8 mouse cellular contexts compared by ENCODE assay signal in the genomic region with DNA sequence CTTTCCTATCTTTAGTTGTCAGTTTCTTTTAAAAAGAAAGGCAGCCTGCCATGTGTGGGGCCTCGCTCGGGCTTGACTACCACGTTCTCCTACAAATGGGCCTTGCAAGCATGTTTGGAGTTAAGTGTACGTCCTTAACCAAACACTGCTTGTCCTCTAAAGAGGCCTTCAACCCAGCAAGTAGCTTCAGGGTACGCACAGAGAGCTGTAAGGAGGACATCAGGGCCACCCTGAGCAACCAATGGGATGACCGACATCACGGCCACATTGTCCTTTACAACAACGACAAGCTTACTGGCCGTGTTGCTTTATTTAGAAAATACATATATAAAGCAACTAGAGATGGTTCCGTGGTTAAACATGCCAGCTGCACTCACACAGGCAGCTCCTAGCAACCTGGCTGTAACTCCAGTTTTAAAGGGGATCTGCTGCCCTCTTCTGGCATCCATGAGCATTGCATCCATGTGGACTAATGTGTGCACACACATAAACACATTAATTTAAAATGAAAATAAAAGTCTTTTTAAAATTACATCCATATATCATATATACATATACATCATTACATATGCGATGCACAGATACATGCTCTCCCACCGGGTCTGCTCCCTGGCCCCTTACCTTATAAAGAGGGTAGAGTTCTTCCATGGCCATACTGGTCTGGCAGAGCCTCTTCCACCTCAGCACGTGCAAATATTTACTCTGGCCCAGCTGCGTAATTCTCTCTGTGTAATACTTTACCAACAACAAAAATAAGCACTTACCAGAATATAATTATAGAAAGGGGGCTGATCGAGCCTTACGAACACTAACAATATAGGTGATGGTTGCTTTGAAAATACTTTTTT. TPM values are rescaled to one million over a fixed set of nuclear protein-coding genes. Genes with fewer than 3 reads are reported as not detected.
A peak's percentile ranks its signal among the peaks of the same experiment; 100 is the strongest.
DNase-seq lines count a peak whose midpoint lies in the region; ATAC-seq and TF ChIP-seq lines count a peak whose summit lies in the region.

No protein-coding gene starts in this region.

- peak; percentile 38 for DNase-seq in Patski (ENCODE audit: low read depth, low spot score)
- DNase-seq in cerebellum, adult 2 months, result peak; percentile 79 to 90
- peak; percentile 82 to 90 for DNase-seq in left cerebral cortex, adult 2 months (ENCODE audit: extremely low spot score in 1 of 2, low spot score in 2 of 2)
- DNase-seq in right cerebral cortex, postnatal 25 days, result peak; percentile 77
- DNase-seq in urinary bladder, postnatal 36 days (ENCODE audit: low spot score in 2 of 2), result peak; percentile 79 to 83

- CTCF ChIA-PET in Patski (lab: Charles Lee), result interaction anchor here (0.7 to 2.0 kb wide), 14 partner anchors 8 to 176 kb away, joined by 3 to 35 read pairs (median 4); partner anchors contain the start of gene Cd164

- H3K4me3 ChIP-seq in cerebellum, adult 2 months (replicated peaks; ENCODE audit: insufficient read depth, low read depth, low read length), result no peak overlapping the region
- no peak overlapping the region for H3K4me3 ChIP-seq in hindbrain, embryonic 13.5 days
- no peak overlapping the region for H3K4me3 ChIP-seq in left cerebral cortex, adult 2 months

- 34% methylated on average over 16 of the region's 16 CpGs for WGBS in cerebellum, adult 2 months
- WGBS in hindbrain, embryonic 13.5 days, result 39% methylated on average over 16 of the region's 16 CpGs

- no peak for TF ChIP-seq POLR2A in cerebellum, adult 2 months (IDR thresholded peaks at IDR 0.05; ENCODE audit: borderline replicate concordance, insufficient read depth, low read length)

- no peak overlapping the region for H3K27ac ChIP-seq in cerebellum, adult 2 months (ENCODE audit: insufficient read depth, low read length)
- H3K27ac ChIP-seq in hindbrain, embryonic 13.5 days, result no peak overlapping the region
- H3K27ac ChIP-seq in left cerebral cortex, adult 2 months, result no peak overlapping the region

- POLR2A ChIA-PET in Patski (lab: Charles Lee), result interaction anchor here (0.6 to 1.6 kb wide), 2 partner anchors 164 to 165 kb away, joined by 3 to 8 read pairs; partner anchors contain the start of gene Cd164

- H3K27me3 ChIP-seq in Patski, result no peaks in the 10 kb centered on the region
- no peaks in the 10 kb centered on the region for H3K27me3 ChIP-seq in cerebellum, adult 2 months (ENCODE audit: control insufficient read depth, insufficient read depth, low read length)
- peaks cover 19% of the 10 kb centered on the region for H3K27me3 ChIP-seq in hindbrain, embryonic 13.5 days

- in situ Hi-C loops in Patski (cut with MboI; ENCODE audit: low pct_unique_long_range_greater_than_20kb), result loop anchor here (5.0 to 10.0 kb wide), 2 partner anchors 165 to 678 kb away; partner anchors contain the start of gene Cd164

- intact Hi-C loops in left cerebral cortex, adult 2 months (cut with DNase I), result loop anchor here (1.0 to 10.0 kb wide), 2 partner anchors 163 to 248 kb away; partner anchors contain the start of gene Cd164

- peaks cover 3% of the 10 kb centered on the region; the same call in 1 of the 2 replicates for H3K4me1 ChIP-seq in cerebellum, adult 2 months (ENCODE audit: control insufficient read depth, insufficient read depth, low read length)
- peaks cover 13% of the 10 kb centered on the region; the same call in 1 of the 2 replicates for H3K4me1 ChIP-seq in hindbrain, embryonic 13.5 days (replicated peaks)

- H3K36me3 ChIP-seq in hindbrain, embryonic 13.5 days, result no peaks in the 10 kb centered on the region

- no peak overlapping the region for H3K9ac ChIP-seq in hindbrain, embryonic 13.5 days

- peak; percentile 91 for TF ChIP-seq CTCF in Patski (IDR thresholded peaks at IDR 0.05)
- peak; percentile 88 for TF ChIP-seq CTCF in cerebellum, adult 2 months (IDR thresholded peaks at IDR 0.05; ENCODE audit: borderline replicate concordance, insufficient read depth, low read depth, low read length)
- peak; percentile 97 for TF ChIP-seq CTCF in left cerebral cortex, adult 2 months (IDR thresholded peaks at IDR 0.05)

- ATAC-seq in Patski, result peak; percentile 1
- peak; percentile 75 for ATAC-seq in frontal cortex, adult (ENCODE audit: low TSS enrichment)
- ATAC-seq in hindbrain, embryonic 13.5 days (ENCODE audit: low FRiP score), result peak; percentile 50; the same call in 1 of the 2 replicates
- ATAC-seq in megakaryocyte-erythroid progenitor cell, adult 5-6 weeks (replicated peaks; ENCODE audit: low FRiP score, low TSS enrichment, poor library complexity, severe bottlenecking), result peak; percentile 80

- H3K9me3 ChIP-seq in hindbrain, embryonic 13.5 days, result no peaks in the 10 kb centered on the region

- H3K4me2 ChIP-seq in hindbrain, embryonic 13.5 days, result no peak overlapping the region

RNA-seq across cellular contexts. Expression of gene Ccdc162, which starts 33.7 kb away (rescaled TPM):
- polyA plus RNA-seq in Patski (2021), result 1.7 TPM
- 1.2 and 1.4 TPM in 2 replicates for polyA plus RNA-seq in cerebellum, adult 2 months (2012; rRNA removed)
- polyA plus RNA-seq in hindbrain, embryonic 13.5 days (2015; fragmentation: Nextera tagmentation; extraction: Ambion mirVana), result 0.50 and 1.5 TPM in 2 replicates
- total RNA-seq in left cerebral cortex, adult 2 months (2021), result 1 to 10 TPM; 1.8 to 2.0 TPM
- 0.42 TPM in 1 of 2 replicates, not detected in the other for total RNA-seq in megakaryocyte-erythroid progenitor cell, adult 5-6 weeks (2014; fragmentation: Nextera tagmentation)
- total RNA-seq in megakaryocyte-erythroid progenitor cell, adult 5-6 weeks (2017), result not detected in 2 replicates

Comparison
In these comparisons a context has a peak if more than half of its experiments do, and no peak if none do; other contexts are left out.
1. ATAC-seq: peak in every context shown above with its lines; median percentile 80 in megakaryocyte-erythroid progenitor cell, adult 5-6 weeks; 75 in frontal cortex, adult; 50 in hindbrain, embryonic 13.5 days; 1 in Patski.